Mouse (Mus musculus) heart, adult 2 months (tissue): Measurements from ENCODE around the gene Arhgef15.

ENCODE experiments used
- CTCF ChIP-seq: fragments of 200-600 bp; IDR thresholded peaks from 2 replicates; pipeline ENCODE4 v1.8.1; 2022; ENCODE audit warnings: antibody characterized with exemption, mild to moderate bottlenecking, moderate library complexity
- EP300 ChIP-seq: fragments of 200-500 bp; IDR thresholded peaks from 2 replicates; pipeline ENCODE4 v1.6.1; 2011; ENCODE audit warnings: low read depth, low read length, control low read depth; ENCODE audit not compliant: insufficient read depth
- POLR2A ChIP-seq: fragments of 200-500 bp; IDR thresholded peaks from 2 replicates; pipeline ENCODE4 v1.6.1; 2011; ENCODE audit warnings: mild to moderate bottlenecking, low read depth, low read length, control low read depth; ENCODE audit not compliant: insufficient read depth

- no peak for TF ChIP-seq CTCF
- TF ChIP-seq POLR2A: no peak
- TF ChIP-seq EP300: no peak
These were observed 9.3 kb upstream of the Arhgef15 start for GRCm38 (mm10) chr11:68966554-68966953.
